Mouse (Mus musculus) heart, embryonic 12.5 days (tissue): ENCODE results near the gene Pex12. TPM values are rescaled to one million over a fixed set of nuclear protein-coding genes. Genes with fewer than 3 reads are reported as not detected.
"Not testable (repeated sequence)": the region's sequence is repeated elsewhere in the genome, so short reads cannot be mapped to it uniquely, and the experiment has no call there.

Experiments
- ATAC-seq: fragments of 200-750 bp; cut with Nextera tagmentation; 2 replicates; pipeline ENCODE4 v1.8.0; 2017; ENCODE audit warnings: moderate TSS enrichment, moderate library complexity; ENCODE audit not compliant: insufficient number of reproducible peaks, low FRiP score
- H3K27ac ChIP-seq: fragments of 300-500 bp; sonication (generic); 2 replicates; pipeline ENCODE4 v1.5.1; 2016; ENCODE audit warnings: mild to moderate bottlenecking, moderate library complexity; ENCODE audit not compliant: poor library complexity, severe bottlenecking
- H3K27me3 ChIP-seq: fragments of 300-500 bp; sonication (generic); replicated peaks from 2 replicates; pipeline ENCODE4 v1.6.1; 2016; ENCODE audit warnings: mild to moderate bottlenecking, moderate library complexity
- H3K36me3 ChIP-seq: fragments of 300-500 bp; sonication (generic); 2 replicates; pipeline ENCODE4 v1.6.1; 2016; ENCODE audit warnings: mild to moderate bottlenecking, moderate library complexity
- H3K4me1 ChIP-seq: fragments of 300-500 bp; sonication (generic); replicated peaks from 2 replicates; pipeline ENCODE4 v1.6.1; 2016; ENCODE audit warnings: mild to moderate bottlenecking
- H3K4me2 ChIP-seq: fragments of 300-500 bp; sonication (generic); 2 replicates; pipeline ENCODE4 v1.6.1; 2016; ENCODE audit warnings: mild to moderate bottlenecking, moderate library complexity
- H3K4me3 ChIP-seq: fragments of 300-500 bp; sonication (generic); 2 replicates; pipeline ENCODE4 v1.5.1; 2016; ENCODE audit warnings: mild to moderate bottlenecking
- H3K9ac ChIP-seq: fragments of 300-500 bp; sonication (generic); 2 replicates; pipeline ENCODE4 v1.6.1; 2016; ENCODE audit warnings: mild to moderate bottlenecking, moderate library complexity
- H3K9me3 ChIP-seq: fragments of 300-500 bp; sonication (generic); replicated peaks from 2 replicates; pipeline ENCODE4 v1.6.1; 2016; ENCODE audit warnings: mild to moderate bottlenecking, moderate library complexity
- WGBS: fragments of 180-500 bp; shearing (Covaris S2); methylation state at CpG from one replicate; pipeline ENCODE4 v1.1.7; 2016; 5-methylcytosine and 5-hydroxymethylcytosine counted together
- polyA plus RNA-seq: library from polyadenylated mRNA; unstranded; fragments of >200 nt; fragmentation: Nextera tagmentation; extraction: Ambion mirVana; gene quantifications from 2 replicates; pipeline ENCODE4 v1.2.1, GENCODE M21; 2016

Gene Pex12
- polyA plus RNA-seq, 1 experiment from 2014 or later, result 10.2 TPM

DNA sequence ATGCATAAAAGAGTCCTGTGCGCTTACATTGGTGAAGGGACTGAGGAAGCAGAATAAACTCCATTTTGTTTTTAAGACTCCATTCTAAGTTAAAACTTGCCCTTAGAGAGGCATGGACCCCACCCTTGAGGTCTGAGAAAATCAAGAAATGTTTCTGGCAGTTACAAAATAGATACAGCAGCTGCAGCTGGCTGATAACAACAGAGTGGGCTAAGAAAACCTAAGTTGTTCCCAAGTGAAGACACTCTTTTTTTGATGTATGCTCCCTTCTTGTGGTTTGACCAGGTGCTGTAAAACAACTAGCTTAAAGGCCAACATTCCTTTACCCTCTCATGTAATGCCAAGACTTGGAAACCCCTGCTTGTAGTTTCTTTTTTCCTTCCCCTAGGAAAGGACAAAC lies 39.7 kb downstream of the Pex12 start:
- WGBS, result 88% methylated on average over 1 of the region's 1 CpGs
- Histone ChIP-seq H3K4me1 (no peaks in the 10 kb centered on the region), H3K9ac (no peak overlapping the region), H3K36me3 (no peaks in the 10 kb centered on the region), H3K4me2 (no peak overlapping the region), H3K27me3 (no peaks in the 10 kb centered on the region), H3K4me3 (no peak overlapping the region), H3K27ac (no peak overlapping the region), H3K9me3 (no peaks in the 10 kb centered on the region)
- no peak for ATAC-seq

DNA sequence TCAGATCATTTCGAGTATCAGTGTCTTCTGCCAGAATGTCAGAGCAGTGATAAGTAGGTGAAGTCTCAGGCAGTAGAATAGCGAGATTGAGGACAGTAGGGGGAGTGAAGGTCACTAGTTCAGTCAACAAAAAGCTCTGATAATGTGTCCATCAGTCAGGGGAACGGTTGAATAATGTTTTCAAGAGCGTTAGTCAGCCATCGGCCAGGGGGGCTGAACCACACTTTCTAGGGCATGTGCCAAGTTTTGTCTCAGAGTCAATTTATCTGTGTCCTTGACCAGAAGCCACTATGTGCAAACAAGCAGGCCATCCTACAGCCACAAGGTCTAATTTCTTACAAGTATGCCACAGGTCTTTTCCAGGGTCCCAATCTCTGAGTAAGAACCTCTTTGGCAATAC lies 45.2 kb downstream of the Pex12 start:
- not testable (repeated sequence) for H3K9ac ChIP-seq, H3K4me1 ChIP-seq, ATAC-seq, H3K36me3 ChIP-seq, H3K4me2 ChIP-seq, H3K4me3 ChIP-seq, H3K27me3 ChIP-seq, H3K27ac ChIP-seq, H3K9me3 ChIP-seq
- WGBS, result 33% methylated on average over 5 of the region's 5 CpGs

Other genes with a start within 250 kb of the Pex12 start
- 2.6 and 3.4 TPM in 2 replicates for gene Slfn2, start 237.5 kb downstream of the Pex12 start, polyA plus RNA-seq
- not detected in 2 replicates for gene Slfn1, start 185.7 kb downstream of the Pex12 start, polyA plus RNA-seq
- gene Slfn4, start 127.4 kb downstream of the Pex12 start, polyA plus RNA-seq, result not detected in 2 replicates
- gene Slfn3, start 111.3 kb downstream of the Pex12 start, polyA plus RNA-seq, result 1.1 and 1.2 TPM in 2 replicates
- 3.0 and 3.4 TPM in 2 replicates for gene Slfn14, start 15.9 kb downstream of the Pex12 start, polyA plus RNA-seq
- 53.8 and 58.7 TPM in 2 replicates for gene Ap2b1, start 3.6 kb downstream of the Pex12 start, polyA plus RNA-seq
- 13.4 and 13.6 TPM in 2 replicates for gene Rasl10b, start 106.6 kb upstream of the Pex12 start, polyA plus RNA-seq
- 0.32 TPM in 1 of 2 replicates, not detected in the other for gene Gas2l2, start 126.9 kb upstream of the Pex12 start, polyA plus RNA-seq
- gene 1700020L24Rik, start 135.1 kb upstream of the Pex12 start, polyA plus RNA-seq, result 1.4 and 1.6 TPM in 2 replicates
- gene Mmp28, start 160.5 kb upstream of the Pex12 start, polyA plus RNA-seq, result 3.4 and 3.5 TPM in 2 replicates
- 12.1 and 12.9 TPM in 2 replicates for gene Taf15, start 170.5 kb upstream of the Pex12 start, polyA plus RNA-seq
- not detected in 2 replicates for gene Heatr9, start 219.6 kb upstream of the Pex12 start, polyA plus RNA-seq
- gene Ccl5, start 227.9 kb upstream of the Pex12 start, polyA plus RNA-seq, result 0.53 TPM in 1 of 2 replicates, not detected in the other